Mouse (Mus musculus) cerebellum, postnatal 4 days (tissue): ENCODE data around the gene Phox2a.

Experiments used
- DNase-seq, 2 experiments: peaks; one replicate each; pipeline ENCODE4 v3.0.0; 2022; ENCODE audit warnings: low spot score in 2 of 2, mixed read lengths in 1 of 2

The Phox2a gene

GRCm38 (mm10) chr7:101837606-101838471 is 19.7 kb downstream of the Phox2a start, which contains the start of gene Inppl1:
Gene Inppl1, minus strand, starts transcription at chr7:101838229.
- DNase-seq, result peak; percentile 36 to 52

- no peak for DNase-seq
These were observed 26.1 kb downstream of the Phox2a start for GRCm38 (mm10) chr7:101844186-101844585.

- DNase-seq, result no peak
These were observed 29.8 kb downstream of the Phox2a start for GRCm38 (mm10) chr7:101847934-101848333.

GRCm38 (mm10) chr7:101851689-101852088 is 33.6 kb downstream of the Phox2a start:
- DNase-seq, result no peak

- no peak for DNase-seq
These were observed 34.7 kb downstream of the Phox2a start for GRCm38 (mm10) chr7:101852846-101853245.

- DNase-seq, result no peak
These were observed 35.7 kb downstream of the Phox2a start for GRCm38 (mm10) chr7:101853816-101854215.

GRCm38 (mm10) chr7:101857094-101857493 is 39.0 kb downstream of the Phox2a start, which contains the start of gene Folr2:
Gene Folr2, minus strand, starts transcription at chr7:101857194.
- no peak for DNase-seq

- no peak for DNase-seq
These were observed 40.2 kb downstream of the Phox2a start for GRCm38 (mm10) chr7:101858362-101858761.

GRCm38 (mm10) chr7:101860978-101861377 is 42.9 kb downstream of the Phox2a start:
- DNase-seq, result no peak

- no peak for DNase-seq
These were observed 44.2 kb downstream of the Phox2a start for GRCm38 (mm10) chr7:101862291-101862690.

- DNase-seq, result no peak
These were observed 45.3 kb downstream of the Phox2a start, which contains the start of gene Anapc15 for GRCm38 (mm10) chr7:101863415-101863814. Gene Anapc15, plus strand, starts transcription at chr7:101863715.

- no peak for DNase-seq
These were observed 48.6 kb downstream of the Phox2a start for GRCm38 (mm10) chr7:101866491-101867265.

- no peak for DNase-seq
These were observed 49.4 kb downstream of the Phox2a start for GRCm38 (mm10) chr7:101867482-101867881.

- DNase-seq, result no peak
These were observed 50.4 kb downstream of the Phox2a start for GRCm38 (mm10) chr7:101868241-101869162.

GRCm38 (mm10) chr7:101869163-101869500 is 51.0 kb downstream of the Phox2a start:
- DNase-seq, result no peak

GRCm38 (mm10) chr7:101870629-101871028 is 52.5 kb downstream of the Phox2a start, which contains the start of gene Folr1:
Gene Folr1, minus strand, starts transcription at chr7:101870788.
- no peak for DNase-seq

GRCm38 (mm10) chr7:101871296-101871695 is 53.2 kb downstream of the Phox2a start:
- DNase-seq, result no peak
